In the genomic region with DNA sequence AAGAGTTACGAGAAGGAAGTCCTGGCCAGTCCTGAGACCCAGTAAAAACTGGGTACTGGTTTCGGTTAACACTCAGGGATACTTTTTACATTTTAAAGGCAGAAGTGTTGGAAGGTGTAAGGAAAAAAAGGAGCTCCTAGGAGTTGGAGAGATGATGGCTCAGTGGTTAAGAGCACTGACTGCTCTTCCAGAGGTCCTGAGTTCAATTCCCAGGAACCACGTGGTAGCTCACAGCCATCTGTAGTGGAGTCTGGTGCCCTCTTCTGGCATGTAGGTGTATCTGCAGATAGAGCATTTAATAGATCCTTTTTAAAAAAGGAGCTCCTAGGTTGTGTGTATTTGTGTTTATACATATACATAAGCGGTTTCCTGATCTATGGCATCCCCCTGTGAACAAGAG, we compare ENCODE assay signal across 14 mouse cellular contexts. TPM values are rescaled to one million over a fixed set of nuclear protein-coding genes. Genes with fewer than 3 reads are reported as not detected.
DNase-seq lines count a peak whose midpoint lies in the region; ATAC-seq and TF ChIP-seq lines count a peak whose summit lies in the region.
"Had no signal": no experiment of that assay in that cellular context is flagged by ENCODE, and none has a peak within 500 bp of the region (broad histone marks: within the 10 kb centered on the region; RNA-seq: fewer than 3 reads in every experiment).

No protein-coding gene starts in this region.

- H3K36me3 ChIP-seq in intestine, postnatal 0 days (ENCODE audit: control insufficient read depth, insufficient read depth) = peaks cover 82% of the 10 kb centered on the region
- peaks cover 37% of the 10 kb centered on the region for H3K36me3 ChIP-seq in intestine, embryonic 16.5 days (ENCODE audit: control insufficient read depth, insufficient read depth, low read length)
- peaks cover 12% of the 10 kb centered on the region for H3K36me3 ChIP-seq in spleen, adult 2 months (ENCODE audit: control insufficient read depth, insufficient read depth, low read length)

- DNase-seq in spleen, adult 2 months (ENCODE audit: low read depth in 1 of 2, low spot score in 2 of 2) = no peak
- DNase-seq in spleen, adult 18-20 months = no peak
- peak; percentile 54 for DNase-seq in brain, adult 2 months (ENCODE audit: low read depth, low spot score)
- DNase-seq in right cerebral cortex, postnatal 14 days = no peak
- no peak for DNase-seq in adrenal gland, postnatal 10 days
- DNase-seq: kidney, postnatal 25 days; left cerebral cortex, postnatal 4 days; lung, postnatal 14 days; thymus, adult 18-20 months had no signal

- no peak overlapping the region for H3K9ac ChIP-seq in intestine, postnatal 0 days (ENCODE audit: low read depth, low read length)
- no peak overlapping the region for H3K9ac ChIP-seq in intestine, embryonic 16.5 days (ENCODE audit: low read depth, low read length)
- H3K9ac ChIP-seq: heart, embryonic 13.5 days; hindbrain, embryonic 14.5 days; midbrain, embryonic 15.5 days had no signal

- WGBS in intestine, postnatal 0 days = 80% methylated on average over 4 of the region's 4 CpGs
- 80% methylated on average over 4 of the region's 4 CpGs for WGBS in intestine, embryonic 16.5 days
- 76% methylated on average over 4 of the region's 4 CpGs for WGBS in spleen, adult 2 months

- no peaks in the 10 kb centered on the region for H3K4me1 ChIP-seq in intestine, postnatal 0 days (replicated peaks; ENCODE audit: control insufficient read depth, insufficient read depth, low read length)
- H3K4me1 ChIP-seq in intestine, embryonic 16.5 days (ENCODE audit: control insufficient read depth, insufficient read depth, low read length) = no peaks in the 10 kb centered on the region
- no peaks in the 10 kb centered on the region for H3K4me1 ChIP-seq in spleen, adult 2 months (ENCODE audit: control insufficient read depth, insufficient read depth, insufficient read length)

- no peak overlapping the region for H3K4me3 ChIP-seq in intestine, postnatal 0 days (ENCODE audit: low read depth, low read length)
- H3K4me3 ChIP-seq in intestine, embryonic 16.5 days (ENCODE audit: low read length) = no peak overlapping the region
- no peak overlapping the region for H3K4me3 ChIP-seq in spleen, adult 2 months (ENCODE audit: extremely low read depth, insufficient read depth, insufficient read length)
- H3K4me3 ChIP-seq: heart, embryonic 13.5 days; midbrain, embryonic 15.5 days had no signal

- H3K9me3 ChIP-seq in intestine, postnatal 0 days (ENCODE audit: control insufficient read depth) = no peaks in the 10 kb centered on the region
- no peaks in the 10 kb centered on the region for H3K9me3 ChIP-seq in intestine, embryonic 16.5 days (ENCODE audit: control insufficient read depth, low read length)
- H3K9me3 ChIP-seq: midbrain, embryonic 15.5 days had no signal

- peak; percentile 77 for TF ChIP-seq CTCF in intestine, postnatal 0 days (IDR thresholded peaks at IDR 0.05; ENCODE audit: low read depth)
- TF ChIP-seq CTCF in spleen, adult 2 months (IDR thresholded peaks at IDR 0.05; ENCODE audit: extremely low read depth, insufficient read depth, insufficient read length, insufficient replicate concordance) = peak; percentile 28; the same call in 1 of the 2 replicates

- H3K27ac ChIP-seq in intestine, postnatal 0 days (ENCODE audit: low read depth, low read length) = 0 out of 2 replicates have a peak overlapping the region, but pooled peaks have one; percentile 80
- no peak overlapping the region for H3K27ac ChIP-seq in intestine, embryonic 16.5 days (ENCODE audit: low read length)
- no peak overlapping the region for H3K27ac ChIP-seq in spleen, adult 2 months (ENCODE audit: insufficient read depth, low read length)
- H3K27ac ChIP-seq: heart, embryonic 13.5 days; hindbrain, embryonic 14.5 days; midbrain, embryonic 15.5 days had no signal

- no peak for ATAC-seq in intestine, postnatal 0 days
- ATAC-seq in intestine, embryonic 16.5 days = no peak
- ATAC-seq: midbrain, embryonic 15.5 days had no signal

- H3K4me2 ChIP-seq in intestine, postnatal 0 days (replicated peaks; ENCODE audit: low read depth) = no peak overlapping the region
- no peak overlapping the region for H3K4me2 ChIP-seq in intestine, embryonic 16.5 days (ENCODE audit: low read depth, low read length)
- H3K4me2 ChIP-seq: heart, embryonic 13.5 days; hindbrain, embryonic 14.5 days; midbrain, embryonic 15.5 days had no signal

- no peaks in the 10 kb centered on the region for H3K27me3 ChIP-seq in intestine, postnatal 0 days (replicated peaks; ENCODE audit: control insufficient read depth, insufficient read depth, low read length)
- H3K27me3 ChIP-seq in intestine, embryonic 16.5 days (replicated peaks; ENCODE audit: control insufficient read depth, insufficient read depth, low read length) = no peaks in the 10 kb centered on the region
- H3K27me3 ChIP-seq in spleen, adult 2 months (ENCODE audit: control insufficient read depth, insufficient read depth, low read length) = no peaks in the 10 kb centered on the region
- H3K27me3 ChIP-seq: heart, embryonic 13.5 days; midbrain, embryonic 15.5 days had no signal

- TF ChIP-seq POLR2A in spleen, adult 2 months (IDR thresholded peaks at IDR 0.05; ENCODE audit: low read depth, low read length) = no peak

RNA-seq across cellular contexts. Expression of a gene that starts 47.4 kb away (rescaled TPM):
- polyA plus RNA-seq in intestine, postnatal 0 days (2015; fragmentation: Nextera tagmentation; extraction: Ambion mirVana) = 11.9 and 12.5 TPM in 2 replicates
- 16.4 and 18.0 TPM in 2 replicates for polyA plus RNA-seq in intestine, embryonic 16.5 days (2015; fragmentation: Nextera tagmentation; extraction: Ambion mirVana)
- polyA plus RNA-seq in spleen, adult 2 months (2012; rRNA removed) = 48.9 and 59.6 TPM in 2 replicates
- 10 to 100 TPM; 72.1 to 93.7 TPM for total RNA-seq in adrenal gland, postnatal 10 days (2021)
